Mouse (Mus musculus): ENCODE results near the gene Pde4b.
A peak's percentile ranks its signal among the peaks of the same experiment; 100 is the strongest.

The Pde4b gene

DNA sequence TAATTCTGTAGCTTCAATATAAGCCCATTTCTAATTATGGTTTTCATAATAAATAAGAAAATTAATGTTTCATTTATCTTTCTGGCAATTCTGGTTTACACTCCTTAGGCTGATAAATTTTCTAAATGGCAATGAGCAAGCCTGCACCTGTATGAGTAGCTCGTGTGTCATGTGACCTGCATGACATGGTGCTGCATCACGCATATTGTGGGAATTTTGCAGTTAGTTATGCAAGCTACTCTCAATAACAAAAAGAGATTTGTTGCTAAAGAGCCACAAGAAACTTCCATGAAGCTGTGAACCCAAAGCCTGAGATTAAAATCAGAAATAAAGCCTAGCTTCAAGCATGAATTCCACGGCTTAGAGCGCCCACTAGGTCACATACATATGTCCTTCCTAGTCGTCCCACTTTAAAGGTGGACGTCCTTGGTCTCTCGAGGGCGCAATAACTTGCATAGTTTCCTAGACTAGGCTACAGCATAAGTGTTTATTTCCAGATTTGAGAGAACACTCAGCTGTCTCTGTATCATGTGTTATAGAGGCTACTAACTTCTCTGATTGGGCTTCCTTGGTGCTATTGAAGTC is 494.9 kb downstream of the Pde4b start:
- DNase-seq, result no peak

- no peak for DNase-seq
These were observed 495.6 kb downstream of the Pde4b start for GRCm38 (mm10) chr4:102582963-102583362.

DNA sequence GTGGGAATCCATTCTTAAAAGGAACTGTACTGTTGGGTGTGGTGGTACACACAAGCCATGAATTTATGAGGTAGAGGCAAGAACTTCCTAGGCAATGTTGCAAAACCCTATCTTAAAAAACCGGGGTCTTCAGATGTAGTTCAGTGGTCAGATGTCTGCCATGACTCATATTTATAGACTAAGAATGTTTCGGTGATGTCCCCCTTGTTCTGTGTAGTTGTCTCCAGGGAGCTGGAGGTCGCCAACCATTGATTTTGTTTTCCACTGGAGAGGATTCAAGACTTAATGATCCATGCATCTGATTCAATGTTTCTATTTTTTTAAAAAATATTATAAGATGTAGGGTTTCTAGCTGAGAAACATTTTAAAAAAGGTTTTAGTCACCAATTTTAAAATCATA is 496.1 kb downstream of the Pde4b start:
- no peak for DNase-seq

DNA sequence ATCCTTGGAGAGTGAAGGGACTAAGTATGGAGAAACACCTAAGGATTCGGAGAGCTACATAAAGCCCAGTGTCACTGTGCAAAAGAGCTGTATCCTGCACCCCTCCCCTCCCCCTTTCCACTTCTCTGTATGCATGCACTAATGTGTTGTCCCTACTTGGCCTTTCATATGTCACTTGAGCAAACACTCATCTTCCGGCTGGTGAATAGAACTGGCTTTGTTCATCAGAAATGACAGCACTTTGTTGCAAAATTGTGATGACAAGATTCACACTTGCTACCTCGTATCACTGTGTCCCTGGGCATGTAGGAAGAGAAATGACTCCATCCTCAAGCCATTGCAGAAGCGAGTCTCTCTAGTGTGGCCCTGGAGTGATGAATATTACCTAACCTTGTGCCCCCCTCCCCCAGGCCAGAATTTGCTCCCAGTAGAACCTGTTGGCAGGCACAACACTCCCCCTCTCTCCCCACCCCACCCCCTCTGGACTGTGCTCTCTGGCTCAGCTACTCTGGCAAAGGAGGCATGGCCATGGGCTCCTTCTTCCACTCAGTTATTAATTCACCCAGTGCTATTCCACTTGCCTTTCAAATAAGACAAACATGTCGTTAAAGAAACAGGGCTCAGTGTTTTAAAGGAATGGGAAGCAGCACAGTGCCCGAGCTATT is 497.4 kb downstream of the Pde4b start:
- no peak for DNase-seq

- DNase-seq, result no peak
These were observed 498.2 kb downstream of the Pde4b start for GRCm38 (mm10) chr4:102585541-102585940.

DNA sequence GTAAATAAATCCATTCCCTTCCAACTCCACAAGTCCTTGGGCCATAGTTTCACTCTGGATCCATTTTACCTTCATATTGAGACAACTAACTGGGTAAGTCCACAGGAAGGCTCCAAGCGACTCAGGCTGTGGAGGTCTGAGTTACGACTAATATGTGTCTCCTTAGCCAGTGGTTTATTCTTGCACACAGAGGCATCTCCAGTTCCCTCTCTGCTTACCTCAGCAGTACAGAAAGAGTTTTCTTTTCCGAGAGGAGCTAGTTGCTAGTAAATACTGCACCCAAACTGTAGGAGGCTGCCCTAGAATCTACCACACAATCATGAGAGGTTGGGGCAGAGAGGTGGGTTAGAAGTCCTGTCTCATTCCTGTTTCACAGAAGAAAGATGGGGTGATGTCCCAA is 499.4 kb downstream of the Pde4b start:
- DNase-seq, result no peak

DNA sequence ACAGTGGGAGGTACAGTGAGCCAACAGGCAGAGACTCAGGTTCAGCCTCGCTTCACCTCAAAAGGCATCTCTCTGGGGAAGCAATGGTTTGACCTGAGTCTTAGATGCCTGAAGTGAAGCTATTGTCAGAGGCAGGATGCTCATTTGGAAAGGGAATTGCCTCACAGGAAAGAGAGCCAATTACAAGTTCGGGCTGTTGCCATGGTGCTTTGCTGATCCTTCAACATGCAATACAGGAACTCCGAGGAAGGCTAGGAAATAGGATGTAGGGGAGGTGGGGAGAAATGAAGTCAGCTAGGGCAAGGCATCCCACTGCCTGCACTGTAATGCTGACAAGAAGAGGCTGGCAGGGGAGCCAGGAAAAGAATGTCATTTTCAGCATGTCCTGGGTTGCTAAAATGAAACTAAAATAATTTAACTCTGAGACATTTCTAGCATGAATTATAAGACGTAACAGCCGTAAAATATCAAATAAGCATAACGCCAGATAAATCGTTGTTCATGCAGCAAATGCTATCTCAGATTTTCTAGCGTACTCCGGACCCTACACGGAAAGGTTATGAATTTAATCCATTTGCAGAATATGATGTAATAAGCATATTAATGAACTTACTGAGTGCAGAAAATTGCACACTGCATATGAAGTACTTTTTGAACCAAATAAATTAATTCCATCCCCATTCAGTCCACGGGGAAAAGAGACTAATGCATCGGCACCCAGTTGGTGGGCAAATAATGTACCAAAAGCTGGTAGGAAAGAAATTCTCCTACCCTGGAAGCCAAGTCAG is 501.5 kb downstream of the Pde4b start:
- DNase-seq, result peak; percentile 47

DNA sequence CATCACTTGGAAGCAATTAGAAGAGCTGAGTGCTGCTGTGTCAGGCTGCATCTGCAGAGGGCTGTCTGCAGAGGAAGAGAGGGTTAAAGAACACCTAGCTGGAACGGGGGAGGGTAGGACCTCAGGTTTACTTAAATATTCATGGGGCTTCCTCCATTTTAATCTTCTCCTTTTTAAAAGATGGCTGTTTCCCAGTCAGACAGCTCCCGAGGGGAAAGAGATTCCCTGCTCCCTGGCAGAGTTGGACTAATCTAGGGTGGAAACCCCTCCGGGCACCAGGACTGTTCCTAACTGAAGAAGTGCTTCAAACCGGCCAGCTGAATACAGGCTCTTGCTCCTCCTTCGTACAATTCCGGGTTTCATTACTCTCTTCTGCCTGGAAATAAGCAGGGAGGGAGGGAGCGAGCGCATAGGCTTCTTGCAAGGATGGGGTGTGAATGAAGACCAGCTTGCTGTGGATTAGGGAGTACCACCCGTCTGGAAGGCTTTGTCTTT is 502.2 kb downstream of the Pde4b start:
- DNase-seq, result peak; percentile 58

GRCm38 (mm10) chr4:102591798-102592197 is 504.5 kb downstream of the Pde4b start:
- no peak for DNase-seq

GRCm38 (mm10) chr4:102592541-102592940 is 505.2 kb downstream of the Pde4b start:
- DNase-seq, result no peak

- no peak for DNase-seq
These were observed 506.3 kb downstream of the Pde4b start for GRCm38 (mm10) chr4:102593631-102594030.

GRCm38 (mm10) chr4:102594506-102594905 is 507.2 kb downstream of the Pde4b start:
- peak; percentile 45 for DNase-seq

GRCm38 (mm10) chr4:102603968-102604367 is 516.6 kb downstream of the Pde4b start:
- DNase-seq, result no peak

- no peak for DNase-seq
These were observed 517.9 kb downstream of the Pde4b start for GRCm38 (mm10) chr4:102605231-102605630.

GRCm38 (mm10) chr4:102605722-102606341 is 518.5 kb downstream of the Pde4b start:
- DNase-seq, result no peak

DNA sequence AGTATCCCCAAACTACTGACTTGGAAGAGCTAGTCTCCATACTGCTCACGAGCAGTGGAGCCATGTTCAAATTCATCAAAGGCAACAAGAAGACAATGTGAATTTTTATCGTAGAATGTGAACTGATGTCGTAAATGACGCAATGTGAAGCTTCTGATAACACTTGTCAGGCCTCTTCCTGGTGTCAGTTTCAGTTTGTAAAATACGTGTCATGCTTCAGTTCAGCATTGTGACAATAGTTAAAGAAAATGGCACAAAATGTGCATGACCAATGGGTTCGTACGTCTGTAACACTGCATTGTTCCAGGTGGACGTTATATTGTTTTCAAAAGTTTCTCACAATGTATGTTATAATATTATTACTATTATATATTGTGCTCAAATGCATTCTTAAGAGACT is 519.5 kb downstream of the Pde4b start:
- DNase-seq, result no peak

DNA sequence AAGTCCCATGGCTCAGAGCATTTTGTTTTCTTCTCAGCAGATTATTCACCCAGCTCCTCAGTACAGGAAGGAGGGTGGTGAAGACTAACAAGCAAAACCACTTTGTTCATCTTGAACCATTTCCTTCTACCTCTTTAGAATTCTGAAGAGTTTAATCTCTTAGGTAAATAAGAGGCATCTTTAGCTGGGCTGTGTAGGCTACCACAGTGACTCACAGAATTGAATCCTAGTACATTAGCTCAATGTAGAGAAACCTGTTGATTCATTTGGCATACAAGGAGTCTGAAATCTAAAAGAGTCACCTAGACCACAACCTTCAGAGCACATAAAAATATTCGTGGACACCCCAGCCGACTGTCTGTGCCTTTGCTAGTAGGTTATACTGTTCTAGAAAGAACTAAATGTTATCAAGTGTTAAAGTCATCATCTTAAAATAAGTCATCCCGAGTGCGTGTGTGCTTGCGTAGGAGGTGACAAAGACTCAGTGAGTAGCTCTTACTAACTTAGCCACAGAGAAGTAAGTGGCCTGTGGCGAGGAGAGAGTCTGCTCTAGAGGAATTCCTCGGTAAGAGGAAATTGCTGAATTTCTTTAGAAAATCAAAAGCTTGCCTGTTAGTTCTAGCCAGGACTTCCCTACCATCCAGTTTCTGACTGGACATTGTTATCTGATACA is 520.5 kb downstream of the Pde4b start:
- no peak for DNase-seq

GRCm38 (mm10) chr4:102612596-102612995 is 525.3 kb downstream of the Pde4b start:
- DNase-seq, result no peak

- no peak for DNase-seq
These were observed 530.4 kb downstream of the Pde4b start for GRCm38 (mm10) chr4:102617774-102618173.

DNA sequence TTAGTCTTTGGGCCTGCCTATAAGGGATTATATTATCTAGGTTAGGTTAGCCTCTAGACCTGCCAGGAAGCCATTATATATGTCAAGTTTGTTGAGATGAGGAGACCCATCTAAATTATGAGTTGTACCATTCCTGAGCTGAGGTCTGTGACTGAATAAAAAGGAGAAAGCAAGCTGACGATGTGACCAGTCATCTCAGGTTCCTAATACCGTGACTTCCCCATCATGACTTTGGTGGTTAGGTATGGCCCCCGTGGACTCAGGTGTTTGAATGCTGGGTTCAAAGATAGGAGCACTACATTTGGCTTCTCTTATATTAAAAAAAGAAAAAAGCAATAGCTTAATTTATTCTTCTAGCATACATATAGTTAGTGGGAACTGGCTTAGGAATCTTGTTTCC is 531.3 kb downstream of the Pde4b start:
- DNase-seq, result no peak

DNA sequence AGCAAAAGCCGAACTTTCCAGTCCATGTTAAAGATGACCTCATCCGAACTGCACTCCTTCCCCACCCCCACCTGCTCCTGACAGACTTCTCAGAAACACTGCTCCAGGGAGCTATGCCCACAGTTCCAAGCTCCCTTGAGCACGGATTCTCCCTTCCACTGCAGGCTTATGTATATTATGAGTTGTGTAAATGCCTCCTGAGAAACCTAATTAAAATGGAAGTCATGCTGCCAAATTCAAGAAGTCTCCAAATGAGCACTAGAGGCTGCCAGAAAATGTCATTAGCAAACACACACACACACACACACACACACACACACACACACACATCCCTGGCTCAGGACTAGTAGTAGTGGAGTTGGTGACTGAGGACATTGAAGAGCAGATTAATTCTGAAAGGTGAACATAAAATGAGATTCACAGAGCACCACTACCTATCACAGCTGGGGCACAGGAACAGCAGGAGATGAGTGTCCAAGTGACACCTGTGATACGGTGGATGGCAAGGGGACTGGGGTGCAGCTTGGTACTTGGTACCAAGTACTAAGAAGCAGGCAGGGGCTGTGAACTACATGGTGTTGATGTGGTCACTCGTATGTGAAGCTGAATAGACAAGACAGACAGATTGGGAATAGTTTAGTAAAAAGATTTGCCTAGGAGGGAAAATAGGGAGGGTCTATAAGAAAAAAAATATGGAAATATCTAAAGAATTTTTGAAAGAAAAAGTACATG is 533.0 kb downstream of the Pde4b start:
- DNase-seq, result peak; percentile 11

- no peak for DNase-seq
These were observed 533.8 kb downstream of the Pde4b start for GRCm38 (mm10) chr4:102621120-102621519.
